Mouse (Mus musculus): ENCODE measurements around the gene Mcu. TPM values are rescaled to one million over a fixed set of nuclear protein-coding genes. Genes with fewer than 3 reads are reported as not detected.

The Mcu gene
- polyA plus RNA-seq, 1 experiment = 48.8 TPM

DNA sequence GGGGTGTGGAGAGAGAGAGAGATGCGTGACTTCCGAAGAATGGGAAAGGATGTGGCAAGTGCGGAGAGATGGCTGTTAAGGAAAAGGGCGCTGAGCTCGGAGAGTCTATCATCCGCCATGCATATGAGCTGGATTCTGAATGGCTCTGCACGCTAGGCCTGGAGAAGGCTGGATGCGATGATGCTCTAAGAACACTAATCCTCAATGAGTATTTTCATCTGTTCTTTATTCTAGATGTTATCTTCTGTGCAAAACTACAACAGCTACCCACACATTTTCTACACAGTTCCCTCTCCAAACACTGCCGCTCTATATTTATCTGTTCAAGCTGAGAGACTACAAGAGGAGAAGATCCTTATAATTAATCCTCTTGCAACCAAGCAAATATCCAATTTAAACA, 25.9 kb downstream of the Mcu start:
- H3K4me1 ChIP-seq (ENCODE audit: control insufficient read depth, insufficient read depth, low read length) = peaks cover 2% of the 10 kb centered on the region; the same call in 1 of the 2 replicates
- no peak overlapping the region for H3K4me3 ChIP-seq (ENCODE audit: insufficient read depth, low read length)
- H3K27ac ChIP-seq (ENCODE audit: insufficient read depth, low read length) = no peak overlapping the region
- TF ChIP-seq CTCF (IDR thresholded peaks at IDR 0.05; ENCODE audit: borderline replicate concordance, insufficient read depth, low read length) = no peak
- no peak for TF ChIP-seq POLR2A (IDR thresholded peaks at IDR 0.05; ENCODE audit: low read depth, low read length)

DNA sequence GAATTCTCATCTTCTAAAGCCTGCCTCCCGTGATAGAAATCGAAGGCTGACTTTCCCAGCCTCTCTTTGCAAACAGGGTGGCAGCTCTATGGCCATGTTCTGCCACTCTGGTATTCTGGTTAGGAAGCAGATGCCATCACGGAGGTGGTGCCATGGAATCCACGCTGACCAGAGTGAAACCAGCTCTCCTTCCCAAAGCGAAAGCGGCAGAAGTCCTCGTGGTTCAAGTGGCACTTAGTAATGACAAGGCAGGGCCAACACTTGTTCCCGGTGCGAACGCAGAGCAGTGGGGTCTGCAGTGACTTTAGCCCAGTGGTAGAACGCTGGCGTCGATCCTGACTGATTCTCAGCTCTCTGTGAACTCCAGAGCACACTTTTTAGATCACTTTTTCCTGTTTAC, 26.6 kb downstream of the Mcu start:
- TF ChIP-seq CTCF (IDR thresholded peaks at IDR 0.05; ENCODE audit: borderline replicate concordance, insufficient read depth, low read length) (no peak), POLR2A (IDR thresholded peaks at IDR 0.05; ENCODE audit: low read depth, low read length) (no peak)
- no peak overlapping the region for H3K27ac ChIP-seq (ENCODE audit: insufficient read depth, low read length)

DNA sequence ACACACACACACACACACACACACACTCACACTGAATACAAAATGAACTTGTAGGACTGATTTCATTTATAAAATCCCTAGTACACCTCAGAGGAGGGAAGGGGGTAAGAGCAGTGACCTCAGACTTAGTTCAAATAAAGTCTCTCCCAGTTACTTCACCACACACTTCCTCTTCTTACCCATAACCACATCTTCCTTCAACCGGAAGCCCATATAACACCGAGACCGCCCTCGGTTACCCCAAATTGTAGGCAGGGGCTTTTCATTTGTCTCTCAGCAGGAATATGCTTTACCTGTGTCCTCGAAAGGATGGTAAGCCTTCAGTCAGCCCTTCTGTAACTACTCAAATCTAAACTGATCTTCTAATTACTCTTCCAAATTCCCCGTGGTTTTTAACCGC, 27.1 kb downstream of the Mcu start:
- TF ChIP-seq CTCF (IDR thresholded peaks at IDR 0.05; ENCODE audit: borderline replicate concordance, insufficient read depth, low read length) (no peak), POLR2A (IDR thresholded peaks at IDR 0.05; ENCODE audit: low read depth, low read length) (no peak)

More for the DNA sequence above, 26.6 kb downstream of the Mcu start:
- Histone ChIP-seq H3K4me1 (ENCODE audit: control insufficient read depth, insufficient read depth, low read length) (peaks cover 2% of the 10 kb centered on the region; the same call in 1 of the 2 replicates), H3K4me3 (ENCODE audit: insufficient read depth, low read length) (no peak overlapping the region)

DNA sequence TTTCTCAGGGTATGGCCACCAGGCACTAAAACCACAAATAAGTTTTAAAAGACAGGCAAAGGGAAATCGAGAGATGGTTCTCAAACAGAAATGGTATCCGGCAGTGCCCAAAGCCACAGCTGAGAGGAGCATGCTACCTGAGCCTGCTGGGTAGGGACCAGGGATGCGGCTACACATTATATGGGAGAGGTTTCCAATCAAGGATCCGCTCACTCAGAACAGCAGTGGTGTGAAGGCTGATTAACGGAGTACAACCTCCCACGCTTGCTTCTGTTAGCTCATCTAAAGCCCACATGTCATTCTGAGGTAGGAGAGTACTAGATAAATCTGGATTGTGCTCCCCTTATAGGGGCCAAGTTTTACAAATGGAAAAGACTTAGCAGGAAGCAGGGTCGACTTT, 28.4 kb downstream of the Mcu start:
- Histone ChIP-seq H3K27ac (ENCODE audit: insufficient read depth, low read length) (no peak overlapping the region), H3K4me3 (ENCODE audit: insufficient read depth, low read length) (no peak overlapping the region), H3K4me1 (ENCODE audit: control insufficient read depth, insufficient read depth, low read length) (peaks cover 2% of the 10 kb centered on the region; the same call in 1 of the 2 replicates)
- TF ChIP-seq CTCF (IDR thresholded peaks at IDR 0.05; ENCODE audit: borderline replicate concordance, insufficient read depth, low read length) (no peak), POLR2A (IDR thresholded peaks at IDR 0.05; ENCODE audit: low read depth, low read length) (no peak)

More for the DNA sequence above, 27.1 kb downstream of the Mcu start:
- no peak overlapping the region for H3K4me3 ChIP-seq (ENCODE audit: insufficient read depth, low read length)
- H3K4me1 ChIP-seq (ENCODE audit: control insufficient read depth, insufficient read depth, low read length) = peaks cover 2% of the 10 kb centered on the region; the same call in 1 of the 2 replicates
- no peak overlapping the region for H3K27ac ChIP-seq (ENCODE audit: insufficient read depth, low read length)

DNA sequence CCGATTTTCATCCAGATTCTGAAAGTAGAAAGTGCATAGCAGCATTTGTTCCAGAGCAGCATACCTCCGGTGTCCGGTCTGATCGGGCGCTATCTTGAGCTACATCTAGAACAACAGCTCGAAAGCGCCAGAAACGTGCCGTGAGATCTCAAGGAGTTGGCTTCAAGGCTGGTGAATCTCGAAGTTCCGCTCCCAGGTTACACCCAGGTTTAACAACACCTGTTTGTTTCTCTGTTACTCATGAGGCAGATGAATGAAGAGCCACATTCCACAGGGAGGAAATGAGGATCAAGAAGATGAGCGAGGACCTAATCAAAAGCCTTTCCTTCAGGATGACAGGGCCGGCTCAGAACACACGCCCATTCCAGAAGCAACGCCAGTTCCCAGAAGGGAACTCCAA, 29.7 kb downstream of the Mcu start:
- Histone ChIP-seq H3K4me3 (ENCODE audit: insufficient read depth, low read length) (no peak overlapping the region), H3K27ac (ENCODE audit: insufficient read depth, low read length) (no peak overlapping the region), H3K4me1 (ENCODE audit: control insufficient read depth, insufficient read depth, low read length) (peaks cover 2% of the 10 kb centered on the region; the same call in 1 of the 2 replicates)
- TF ChIP-seq POLR2A (IDR thresholded peaks at IDR 0.05; ENCODE audit: low read depth, low read length) (no peak), CTCF (IDR thresholded peaks at IDR 0.05; ENCODE audit: borderline replicate concordance, insufficient read depth, low read length) (no peak)

DNA sequence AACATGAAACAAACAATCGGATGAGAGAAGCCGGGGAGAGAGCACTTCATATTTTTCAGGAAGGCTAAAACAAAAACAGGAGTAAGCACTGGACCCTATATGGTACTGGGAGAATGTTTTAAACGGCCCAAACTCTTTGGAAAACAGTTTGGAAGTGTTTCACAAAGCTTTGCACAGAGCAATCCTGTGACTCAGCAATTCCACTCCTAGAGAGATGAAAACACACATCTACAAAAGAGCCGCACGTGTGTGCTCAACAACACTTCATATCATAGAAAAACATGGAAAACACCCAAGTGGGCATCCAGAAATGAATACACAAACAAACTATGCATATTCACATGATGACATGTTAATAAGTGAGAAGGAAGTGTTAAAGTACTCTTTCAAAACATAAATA, 30.9 kb downstream of the Mcu start:
- no peak overlapping the region for H3K4me3 ChIP-seq (ENCODE audit: insufficient read depth, low read length)
- peaks cover 2% of the 10 kb centered on the region; the same call in 1 of the 2 replicates for H3K4me1 ChIP-seq (ENCODE audit: control insufficient read depth, insufficient read depth, low read length)
- H3K27ac ChIP-seq (ENCODE audit: insufficient read depth, low read length) = peak overlapping the region; percentile 55; the same call in 1 of the 2 replicates
- TF ChIP-seq CTCF (IDR thresholded peaks at IDR 0.05; ENCODE audit: borderline replicate concordance, insufficient read depth, low read length) (no peak), POLR2A (IDR thresholded peaks at IDR 0.05; ENCODE audit: low read depth, low read length) (no peak)

GRCm38 (mm10) chr10:59581826-59582543, 34.5 kb downstream of the Mcu start:
- Histone ChIP-seq H3K4me3 (ENCODE audit: insufficient read depth, low read length) (no peak overlapping the region), H3K4me1 (ENCODE audit: control insufficient read depth, insufficient read depth, low read length) (peaks cover 8% of the 10 kb centered on the region), H3K27ac (ENCODE audit: insufficient read depth, low read length) (no peak overlapping the region)
- no peak for TF ChIP-seq POLR2A (IDR thresholded peaks at IDR 0.05; ENCODE audit: low read depth, low read length)
- no peak for TF ChIP-seq CTCF (IDR thresholded peaks at IDR 0.05; ENCODE audit: borderline replicate concordance, insufficient read depth, low read length)

- Histone ChIP-seq H3K4me3 (ENCODE audit: insufficient read depth, low read length) (no peak overlapping the region), H3K27ac (ENCODE audit: insufficient read depth, low read length) (peak overlapping the region; percentile 10; the same call in 1 of the 2 replicates), H3K4me1 (ENCODE audit: control insufficient read depth, insufficient read depth, low read length) (peaks cover 14% of the 10 kb centered on the region)
- TF ChIP-seq CTCF (IDR thresholded peaks at IDR 0.05; ENCODE audit: borderline replicate concordance, insufficient read depth, low read length) (no peak), POLR2A (IDR thresholded peaks at IDR 0.05; ENCODE audit: low read depth, low read length) (no peak)
These were observed 35.8 kb downstream of the Mcu start for GRCm38 (mm10) chr10:59580593-59581149.

GRCm38 (mm10) chr10:59579645-59580044, 36.8 kb downstream of the Mcu start:
- TF ChIP-seq POLR2A (IDR thresholded peaks at IDR 0.05; ENCODE audit: low read depth, low read length) = no peak
- no peak for TF ChIP-seq CTCF (IDR thresholded peaks at IDR 0.05; ENCODE audit: borderline replicate concordance, insufficient read depth, low read length)
- H3K4me1 ChIP-seq (ENCODE audit: control insufficient read depth, insufficient read depth, low read length) = peaks cover 14% of the 10 kb centered on the region
- no peak overlapping the region for H3K4me3 ChIP-seq (ENCODE audit: insufficient read depth, low read length)
- H3K27ac ChIP-seq (ENCODE audit: insufficient read depth, low read length) = peak overlapping the region; percentile 85
